Mouse (Mus musculus): Measurements from ENCODE around the gene Gm13178. TPM values are rescaled to one million over a fixed set of nuclear protein-coding genes. Genes with fewer than 3 reads are reported as not detected.

The Gm13178 gene
- polyA plus RNA-seq (2017; shearing (Covaris generic)), result not detected

GRCm38 (mm10) chr4:144721304-144721703 is at the start of gene Gm13178:
Gene Gm13178 (minus strand): TSS chr4:144721404.

GRCm38 (mm10) chr4:144686268-144686667 is 34.9 kb downstream of the Gm13178 start, which contains the start of gene Gm436:
Gene Gm436 (minus strand): TSS chr4:144686368.

Other genes starting within 250 kb of the Gm13178 start
- under 1 TPM in 1 of 2 experiments, not detected in 1; 0.66 TPM for gene 9430007A20Rik, start 201.6 kb downstream of the Gm13178 start, polyA plus RNA-seq (2017; shearing (Covaris generic))
- gene Gm13124, start 156.3 kb downstream of the Gm13178 start, polyA plus RNA-seq (2017; shearing (Covaris generic)), result not detected
- gene Aadacl4, start 107.7 kb downstream of the Gm13178 start, polyA plus RNA-seq (2017; shearing (Covaris generic)), result under 1 TPM in 1 of 2 experiments, not detected in 1; 0.23 TPM
- gene Gm436, start 35.0 kb downstream of the Gm13178 start, polyA plus RNA-seq (2017; shearing (Covaris generic)), result not detected
- under 1 TPM; 0.14 to 0.33 TPM for gene Gm438, start 65.2 kb upstream of the Gm13178 start, polyA plus RNA-seq (2017; shearing (Covaris generic))
- 10 to 100 TPM in 1 of 2 experiments, 1 to 10 TPM in 1; 4.3 to 13.2 TPM for gene Dhrs3, start 171.4 kb upstream of the Gm13178 start, polyA plus RNA-seq (2017; shearing (Covaris generic))